Mouse (Mus musculus) lung, postnatal 4 days (tissue): Measurements from ENCODE around the gene Ndufa12.

Source experiments
- DNase-seq, 2 experiments: peaks; one replicate each; pipeline ENCODE4 v3.0.0; 2021

Ndufa12 gene

GRCm38 (mm10) chr10:94198482-94199405 is at the start of gene Ndufa12:
Ndufa12 (plus strand) TSS chr10:94198720.
- peak; percentile 95 to 97 for DNase-seq

- DNase-seq = no peak
Measured at GRCm38 (mm10) chr10:94151488-94151887, 47.0 kb upstream of the Ndufa12 start.

GRCm38 (mm10) chr10:94153841-94154240 is 44.7 kb upstream of the Ndufa12 start:
- DNase-seq = no peak

- DNase-seq = no peak
Measured at GRCm38 (mm10) chr10:94158962-94159361, 39.6 kb upstream of the Ndufa12 start.

- no peak for DNase-seq
Measured at GRCm38 (mm10) chr10:94159406-94159805, 39.1 kb upstream of the Ndufa12 start.

- no peak for DNase-seq
Measured at GRCm38 (mm10) chr10:94161051-94161765, 37.3 kb upstream of the Ndufa12 start.

- no peak for DNase-seq
Measured at GRCm38 (mm10) chr10:94162031-94162430, 36.5 kb upstream of the Ndufa12 start.

GRCm38 (mm10) chr10:94164104-94164845 is 34.2 kb upstream of the Ndufa12 start:
- no peak for DNase-seq

- DNase-seq = no peak
Measured at GRCm38 (mm10) chr10:94165426-94165825, 33.1 kb upstream of the Ndufa12 start.

- DNase-seq = no peak
Measured at GRCm38 (mm10) chr10:94167051-94167750, 31.3 kb upstream of the Ndufa12 start.

GRCm38 (mm10) chr10:94171440-94172130 is 26.9 kb upstream of the Ndufa12 start:
- peak in 1 of 2 experiments; percentile 46 for DNase-seq

GRCm38 (mm10) chr10:94172137-94172536 is 26.4 kb upstream of the Ndufa12 start:
- no peak for DNase-seq

- no peak for DNase-seq
Measured at GRCm38 (mm10) chr10:94172706-94173105, 25.8 kb upstream of the Ndufa12 start.

- no peak for DNase-seq
Measured at GRCm38 (mm10) chr10:94174652-94175051, 23.9 kb upstream of the Ndufa12 start.

GRCm38 (mm10) chr10:94183199-94183598 is 15.3 kb upstream of the Ndufa12 start:
- DNase-seq = no peak

- no peak for DNase-seq
Measured at GRCm38 (mm10) chr10:94204973-94205372, 6.5 kb downstream of the Ndufa12 start.

GRCm38 (mm10) chr10:94210718-94211618 is 12.4 kb downstream of the Ndufa12 start:
- DNase-seq = no peak

- no peak for DNase-seq
Measured at GRCm38 (mm10) chr10:94211725-94212124, 13.2 kb downstream of the Ndufa12 start.

GRCm38 (mm10) chr10:94225026-94225750 is 26.7 kb downstream of the Ndufa12 start:
- no peak for DNase-seq
